Mouse (Mus musculus): ENCODE data around the gene Mcts1.

DNA sequence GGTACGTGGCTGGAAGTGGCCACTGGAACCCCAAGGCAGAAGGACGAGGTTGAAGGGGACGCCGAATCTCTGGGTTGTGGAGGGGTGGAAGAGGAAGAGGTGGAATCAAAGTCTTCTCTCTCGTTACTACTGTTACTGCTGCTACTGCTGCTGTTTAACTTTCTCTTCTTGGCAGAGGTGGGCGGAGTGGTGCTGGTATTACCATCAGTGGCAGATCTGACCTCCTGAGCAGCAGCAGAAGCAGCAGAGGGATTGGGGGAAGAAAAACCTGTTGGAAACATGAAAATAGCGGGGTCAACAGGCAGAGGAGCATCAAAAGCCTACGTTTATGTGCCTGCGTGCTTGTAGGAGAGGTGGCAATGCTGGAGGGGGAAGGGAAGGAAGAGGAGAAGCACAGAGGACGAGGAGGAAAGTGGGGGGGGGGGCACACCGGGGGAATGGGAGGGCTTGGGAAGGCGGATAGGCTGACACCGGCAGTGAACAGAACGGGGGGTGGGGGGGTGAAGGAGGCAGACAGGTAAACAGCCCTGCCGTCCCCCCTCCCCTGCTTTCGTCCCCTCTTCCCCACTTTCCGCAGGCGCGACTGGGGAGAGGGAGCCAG lies 36.3 kb upstream of the Mcts1 start:
- TF ChIP-seq CTCF (IDR thresholded peaks at IDR 0.05; ENCODE audit: control insufficient read depth, insufficient read depth, insufficient replicate concordance, low read depth, low read length) = no peak
- TF ChIP-seq POLR2A (IDR thresholded peaks at IDR 0.05; ENCODE audit: control insufficient read depth, low read depth, low read length) = no peak

All from testis, adult 2 months (tissue).